Mouse (Mus musculus) frontal cortex, postnatal 25 days (tissue): Measurements from ENCODE around the gene Gm19965.

Experiments used
- DNase-seq, 2 experiments: peaks; one replicate each; pipeline ENCODE4 v3.0.0; 2022; ENCODE audit warnings: low spot score in 2 of 2

The Gm19965 gene

DNA sequence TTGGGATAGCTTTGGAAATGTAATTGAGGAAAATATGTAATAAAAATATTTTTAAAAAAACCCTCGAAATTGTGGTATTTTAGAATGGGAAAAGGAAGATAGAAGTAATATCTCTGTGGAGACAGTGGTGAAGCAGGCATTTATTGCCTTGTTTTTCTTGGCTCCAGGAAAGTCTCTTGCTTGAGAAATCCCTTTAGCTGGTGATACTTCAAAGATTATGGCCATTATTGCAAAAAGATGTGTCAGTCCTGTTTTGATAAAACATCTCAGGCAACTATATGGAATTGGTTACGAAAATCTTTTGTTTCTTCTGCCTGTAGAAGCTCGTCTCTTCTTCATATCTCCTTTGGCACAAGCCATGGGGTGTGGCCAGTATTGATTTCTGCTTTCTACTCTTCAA, at the start of gene Gm19965:
Gm19965 (plus strand) TSS at position 301 of the 400 bp plus-strand sequence.
- no peak for DNase-seq

DNA sequence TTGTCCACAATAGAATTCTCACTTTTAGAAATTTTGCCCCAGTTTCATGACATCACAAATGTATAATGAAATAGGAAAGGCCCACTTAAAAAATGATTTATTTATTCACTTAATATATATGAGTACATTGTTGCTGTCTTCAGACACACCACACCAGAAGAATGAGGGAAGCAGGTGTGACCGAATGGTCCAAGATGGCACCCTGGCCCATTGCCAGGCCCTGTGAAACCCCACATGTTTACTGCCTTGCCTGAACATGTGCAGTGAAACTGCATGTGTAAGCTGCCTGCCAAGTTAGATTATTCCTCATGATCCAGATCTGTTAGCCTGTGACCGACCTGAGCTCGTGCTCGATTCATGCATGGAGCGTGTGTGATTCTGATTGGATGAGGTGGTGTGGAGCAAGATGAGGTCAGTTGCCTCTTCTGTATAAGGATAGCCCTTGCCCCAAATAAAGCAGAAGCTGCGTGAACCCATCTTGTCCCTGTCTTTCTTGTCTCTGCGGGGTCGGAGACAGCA, 20.3 kb upstream of the Gm19965 start:
- no peak for DNase-seq
